Mouse (Mus musculus) megakaryocyte, adult 5-6 weeks (primary cell): ENCODE measurements around the gene Nup85. TPM values are rescaled to one million over a fixed set of nuclear protein-coding genes. Genes with fewer than 3 reads are reported as not detected.
A peak's percentile ranks its signal among the peaks of the same experiment; 100 is the strongest.

Experiments used
- ATAC-seq: 2 replicates; pipeline ENCODE4 v1.8.0; 2016; ENCODE audit warnings: mild to moderate bottlenecking, inconsistent platforms; ENCODE audit not compliant: poor library complexity, severe bottlenecking
- total RNA-seq, 2 experiments: library from RNA; stranded (forward) in 1 of 2; stranded (reverse) in 1 of 2; fragments of 153-499, 151-499 nt in 1 of 2; fragments of 221-1000, 200-1000 nt in 1 of 2; gene quantifications; 2 replicates each; pipeline versions ENCODE4 v1.2.3 to v1.2.4; 2015 to 2017

Nup85 gene
- total RNA-seq, 2 experiments from 2014 or later = 59.5 to 59.7 TPM

GRCm38 (mm10) chr11:115612410-115613137, 48.3 kb downstream of the Nup85 start, which contains the start of gene Mif4gd:
TSS of gene Mif4gd (minus strand) at chr11:115612969.
- peak; percentile 93 for ATAC-seq

- peak; percentile 54 for ATAC-seq
These were observed 49.1 kb downstream of the Nup85 start for GRCm38 (mm10) chr11:115613138-115613945.

GRCm38 (mm10) chr11:115614346-115615107, 50.3 kb downstream of the Nup85 start:
- no peak for ATAC-seq

- ATAC-seq = no peak
These were observed 51.0 kb downstream of the Nup85 start for GRCm38 (mm10) chr11:115615108-115615825.

- no peak for ATAC-seq
These were observed 51.6 kb downstream of the Nup85 start for GRCm38 (mm10) chr11:115615875-115616274.

GRCm38 (mm10) chr11:115616371-115616770, 52.1 kb downstream of the Nup85 start:
- ATAC-seq = no peak

- ATAC-seq = no peak
These were observed 52.7 kb downstream of the Nup85 start for GRCm38 (mm10) chr11:115616893-115617292.

GRCm38 (mm10) chr11:115618001-115618400, 53.8 kb downstream of the Nup85 start:
- no peak for ATAC-seq

- no peak for ATAC-seq
These were observed 54.7 kb downstream of the Nup85 start for GRCm38 (mm10) chr11:115618732-115619516.

- no peak for ATAC-seq
These were observed 55.7 kb downstream of the Nup85 start for GRCm38 (mm10) chr11:115619949-115620348.

- no peak for ATAC-seq
These were observed 59.3 kb downstream of the Nup85 start for GRCm38 (mm10) chr11:115623487-115624070.

- ATAC-seq = no peak
These were observed 61.6 kb downstream of the Nup85 start for GRCm38 (mm10) chr11:115625877-115626276.

GRCm38 (mm10) chr11:115626824-115627616, 62.8 kb downstream of the Nup85 start:
- ATAC-seq = no peak

GRCm38 (mm10) chr11:115627705-115628464, 63.7 kb downstream of the Nup85 start, which contains the start of gene Slc25a19:
TSS of gene Slc25a19 (minus strand) at chr11:115628295.
- ATAC-seq = peak; percentile 92

GRCm38 (mm10) chr11:115628465-115629101, 64.3 kb downstream of the Nup85 start:
- ATAC-seq = no peak

GRCm38 (mm10) chr11:115629734-115630531, 65.7 kb downstream of the Nup85 start:
- no peak for ATAC-seq
